Mouse (Mus musculus): ENCODE data around the gene Actl6b. TPM values are rescaled to one million over a fixed set of nuclear protein-coding genes. Genes with fewer than 3 reads are reported as not detected.
A peak's percentile ranks its signal among the peaks of the same experiment; 100 is the strongest.

Gene Actl6b
- polyA plus RNA-seq, 1 experiment from 2014 or later: 204 TPM

DNA sequence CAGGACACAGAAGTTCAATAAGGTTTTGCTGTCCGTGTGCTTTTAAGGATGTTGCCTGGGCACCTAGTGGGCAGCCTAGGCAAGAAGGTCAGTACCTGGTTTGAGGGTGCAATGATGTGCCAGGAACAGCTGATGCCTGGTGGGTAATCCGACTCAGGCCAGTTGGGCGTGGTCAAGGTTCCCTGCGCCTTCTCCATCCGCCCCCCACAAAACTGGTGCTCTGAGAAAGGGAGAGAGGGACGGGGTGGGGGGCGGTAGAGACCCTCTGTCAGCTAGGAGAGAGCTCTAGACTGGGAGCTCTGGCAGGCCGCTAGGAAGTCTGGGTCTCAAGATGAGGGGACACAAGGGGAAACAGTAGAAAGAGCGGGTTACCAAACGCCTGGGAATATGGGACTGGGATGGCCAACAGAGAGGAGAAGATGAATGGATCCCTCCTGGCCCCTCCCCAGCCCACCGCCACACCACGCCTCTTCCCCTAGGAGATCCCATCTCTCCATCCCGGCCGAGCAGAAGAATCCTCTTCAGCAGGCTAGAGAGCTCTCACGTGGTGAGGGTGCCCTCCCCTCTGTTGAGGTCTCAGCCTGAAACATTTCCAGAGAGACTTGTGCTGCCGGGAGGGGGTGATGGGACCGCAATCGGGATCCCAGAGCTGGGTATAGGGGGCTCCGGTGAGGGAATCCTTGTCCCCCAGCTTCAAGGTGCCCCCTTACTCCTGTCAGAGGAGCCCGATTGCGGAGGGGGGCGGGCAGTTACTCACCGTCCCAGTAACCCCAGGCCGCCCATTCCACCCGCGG is 54.7 kb downstream of the Actl6b start:
- DNase-seq (ENCODE audit: low spot score) (no peak), ATAC-seq (ENCODE audit: low FRiP score) (no peak)
- 11% methylated on average over 26 of the region's 26 CpGs for WGBS
- Histone ChIP-seq H3K36me3 (replicated peaks; ENCODE audit: control insufficient read depth, insufficient read depth) (no peaks in the 10 kb centered on the region), H3K4me3 (replicated peaks; ENCODE audit: low read length) (no peak overlapping the region; the same call in 1 of the 2 replicates), H3K27me3 (ENCODE audit: control insufficient read depth, insufficient read depth, low read length) (peaks cover 12% of the 10 kb centered on the region; the same call in 1 of the 2 replicates), H3K9ac (no peak overlapping the region; the same call in 1 of the 2 replicates), H3K27ac (no peak overlapping the region), H3K4me2 (replicated peaks) (peak overlapping the region; percentile 43), H3K4me1 (replicated peaks; ENCODE audit: control insufficient read depth, insufficient read depth, low read length) (0 out of 2 replicates have a peak, but pooled peaks cover 7% of the 10 kb centered on the region), H3K9me3 (ENCODE audit: control insufficient read depth, low read length) (no peaks in the 10 kb centered on the region)

DNA sequence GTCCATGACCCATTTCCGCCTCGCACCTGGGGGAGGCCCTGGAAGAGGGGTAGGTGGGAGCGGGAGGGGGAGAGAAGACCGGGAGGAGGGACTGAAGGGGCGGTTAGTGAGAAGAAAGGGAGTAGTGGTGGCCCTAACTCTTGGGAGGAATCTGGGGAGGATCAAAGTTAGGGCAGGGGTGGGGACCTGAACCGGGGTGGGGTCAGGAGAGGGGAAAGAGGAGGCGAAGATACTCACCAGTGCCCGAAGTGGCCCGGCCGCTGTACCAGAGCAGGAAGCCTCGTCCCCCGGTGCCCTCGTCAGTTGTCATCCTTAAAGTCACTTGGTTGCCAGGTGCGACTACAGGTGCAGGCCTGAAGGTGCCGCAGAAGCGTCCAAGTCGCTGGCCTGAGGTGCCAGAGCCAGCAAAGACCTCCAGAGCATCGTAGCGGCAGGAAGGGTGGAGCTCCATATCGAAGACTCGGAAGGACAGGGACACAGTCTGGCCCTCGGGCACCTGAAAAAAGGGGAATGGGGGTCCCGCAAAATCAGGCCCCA is 55.4 kb downstream of the Actl6b start:
- no peak overlapping the region; the same call in 1 of the 2 replicates for H3K4me3 ChIP-seq (replicated peaks; ENCODE audit: low read length)
- ATAC-seq (ENCODE audit: low FRiP score) (no peak), DNase-seq (ENCODE audit: low spot score) (no peak)
- H3K9me3 ChIP-seq (ENCODE audit: control insufficient read depth, low read length): no peaks in the 10 kb centered on the region
- H3K4me2 ChIP-seq (replicated peaks): peak overlapping the region; percentile 43
- 0 out of 2 replicates have a peak, but pooled peaks cover 7% of the 10 kb centered on the region for H3K4me1 ChIP-seq (replicated peaks; ENCODE audit: control insufficient read depth, insufficient read depth, low read length)
- 17% methylated on average over 23 of the region's 23 CpGs for WGBS
- no peaks in the 10 kb centered on the region for H3K36me3 ChIP-seq (replicated peaks; ENCODE audit: control insufficient read depth, insufficient read depth)
- peaks cover 12% of the 10 kb centered on the region; the same call in 1 of the 2 replicates for H3K27me3 ChIP-seq (ENCODE audit: control insufficient read depth, insufficient read depth, low read length)
- no peak overlapping the region for H3K27ac ChIP-seq
- no peak overlapping the region for H3K9ac ChIP-seq

DNA sequence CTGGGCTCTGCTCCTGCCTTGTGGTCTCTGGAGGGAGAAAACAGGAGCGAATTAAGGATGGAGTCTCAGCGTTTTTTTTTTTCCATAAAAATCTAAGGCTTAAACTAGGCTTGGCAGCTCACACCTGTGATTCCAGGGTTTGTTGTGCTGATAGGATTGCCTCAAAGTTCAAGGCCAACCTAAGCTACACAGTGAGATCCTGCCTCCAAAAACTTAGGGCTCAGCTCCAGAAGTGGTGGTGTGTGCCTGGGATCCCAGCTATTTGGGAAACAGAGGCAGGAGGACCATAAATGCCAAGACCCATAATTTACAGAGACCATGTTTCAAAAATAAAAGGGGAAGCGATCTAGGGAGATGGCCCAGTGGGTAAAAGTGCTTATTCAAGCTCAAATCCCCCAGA is 56.0 kb downstream of the Actl6b start:
- Histone ChIP-seq H3K27ac (no peak overlapping the region), H3K4me1 (replicated peaks; ENCODE audit: control insufficient read depth, insufficient read depth, low read length) (0 out of 2 replicates have a peak, but pooled peaks cover 7% of the 10 kb centered on the region), H3K4me2 (replicated peaks) (no peak overlapping the region), H3K9ac (no peak overlapping the region), H3K9me3 (ENCODE audit: control insufficient read depth, low read length) (no peaks in the 10 kb centered on the region), H3K4me3 (replicated peaks; ENCODE audit: low read length) (no peak overlapping the region), H3K36me3 (replicated peaks; ENCODE audit: control insufficient read depth, insufficient read depth) (no peaks in the 10 kb centered on the region), H3K27me3 (ENCODE audit: control insufficient read depth, insufficient read depth, low read length) (peaks cover 12% of the 10 kb centered on the region; the same call in 1 of the 2 replicates)
- DNase-seq (ENCODE audit: low spot score): no peak
- no peak for ATAC-seq (ENCODE audit: low FRiP score)
- 56% methylated on average over 3 of the region's 3 CpGs for WGBS

DNA sequence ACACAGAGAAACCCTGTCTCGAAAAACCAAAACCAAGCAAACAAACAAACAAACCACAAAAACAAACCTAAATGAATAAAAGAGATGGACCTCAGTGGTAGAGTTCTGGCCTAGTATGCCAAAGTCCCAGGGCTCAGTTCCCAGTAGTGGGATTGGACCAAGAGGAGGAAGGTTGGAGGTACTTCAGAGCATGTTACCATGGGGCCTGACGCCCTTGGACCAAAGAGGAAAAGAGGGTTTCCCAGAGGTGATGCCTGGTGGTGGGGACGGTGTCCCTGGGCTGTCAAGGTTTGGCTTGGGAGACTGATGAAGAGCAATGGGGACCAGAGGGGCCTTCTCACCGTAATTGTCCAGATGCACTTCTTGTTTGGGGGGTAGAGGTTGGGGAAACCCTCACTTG is 56.7 kb downstream of the Actl6b start:
- H3K36me3 ChIP-seq (replicated peaks; ENCODE audit: control insufficient read depth, insufficient read depth): no peaks in the 10 kb centered on the region
- 0 out of 2 replicates have a peak, but pooled peaks cover 7% of the 10 kb centered on the region for H3K4me1 ChIP-seq (replicated peaks; ENCODE audit: control insufficient read depth, insufficient read depth, low read length)
- DNase-seq (ENCODE audit: low spot score) (no peak), ATAC-seq (ENCODE audit: low FRiP score) (no peak)
- no peak overlapping the region; the same call in 1 of the 2 replicates for H3K4me3 ChIP-seq (replicated peaks; ENCODE audit: low read length)
- WGBS: 81% methylated on average over 4 of the region's 4 CpGs
- no peaks in the 10 kb centered on the region for H3K9me3 ChIP-seq (ENCODE audit: control insufficient read depth, low read length)
- H3K4me2 ChIP-seq (replicated peaks): peak overlapping the region; percentile 12; the same call in 1 of the 2 replicates
- peaks cover 12% of the 10 kb centered on the region; the same call in 1 of the 2 replicates for H3K27me3 ChIP-seq (ENCODE audit: control insufficient read depth, insufficient read depth, low read length)
- no peak overlapping the region for H3K9ac ChIP-seq
- H3K27ac ChIP-seq: no peak overlapping the region

DNA sequence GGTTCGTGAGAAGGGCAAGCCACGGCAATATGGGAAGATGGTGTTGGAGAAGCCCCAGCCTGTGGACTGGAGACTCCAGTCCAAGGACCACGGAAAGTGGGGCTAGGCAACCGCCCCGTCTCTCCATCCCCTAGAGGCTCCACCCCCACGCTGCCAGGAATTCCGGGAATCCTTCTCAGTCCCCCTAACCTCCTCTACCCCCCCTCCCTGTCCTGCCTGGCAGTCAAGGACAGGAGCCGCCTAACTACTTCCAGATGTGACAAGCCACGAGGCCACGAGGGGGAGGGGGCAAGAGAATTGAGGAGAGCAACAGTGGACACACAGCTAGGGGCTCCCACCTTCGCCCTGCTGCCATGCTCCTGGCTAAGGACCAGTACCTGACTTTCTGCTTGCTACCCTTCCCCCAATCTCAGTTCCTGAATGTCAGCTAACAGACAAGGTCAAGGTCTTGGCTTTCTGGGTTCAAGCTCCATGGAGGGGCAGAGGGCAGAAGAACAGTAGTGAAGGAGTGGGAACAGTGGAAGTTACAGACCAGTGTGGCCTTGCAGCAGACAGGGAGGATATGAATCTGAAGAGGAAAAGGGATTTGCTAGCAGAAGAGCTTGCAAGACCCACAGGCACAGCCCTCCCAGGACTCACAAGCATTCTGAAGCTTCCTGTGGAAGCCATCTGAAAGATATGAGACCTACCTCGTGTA is 57.4 kb downstream of the Actl6b start:
- no peak overlapping the region; the same call in 1 of the 2 replicates for H3K4me3 ChIP-seq (replicated peaks; ENCODE audit: low read length)
- 0 out of 2 replicates have a peak, but pooled peaks cover 7% of the 10 kb centered on the region for H3K4me1 ChIP-seq (replicated peaks; ENCODE audit: control insufficient read depth, insufficient read depth, low read length)
- ATAC-seq (ENCODE audit: low FRiP score) (no peak), DNase-seq (ENCODE audit: low spot score) (no peak)
- H3K27ac ChIP-seq: 0 out of 2 replicates have a peak overlapping the region, but pooled peaks have one; percentile 26
- H3K9ac ChIP-seq: peak overlapping the region; percentile 31; the same call in 1 of the 2 replicates
- H3K36me3 ChIP-seq (replicated peaks; ENCODE audit: control insufficient read depth, insufficient read depth): no peaks in the 10 kb centered on the region
- H3K4me2 ChIP-seq (replicated peaks): peak overlapping the region; percentile 12; the same call in 1 of the 2 replicates
- 24% methylated on average over 10 of the region's 12 CpGs for WGBS
- peaks cover 12% of the 10 kb centered on the region; the same call in 1 of the 2 replicates for H3K27me3 ChIP-seq (ENCODE audit: control insufficient read depth, insufficient read depth, low read length)
- no peaks in the 10 kb centered on the region for H3K9me3 ChIP-seq (ENCODE audit: control insufficient read depth, low read length)

DNA sequence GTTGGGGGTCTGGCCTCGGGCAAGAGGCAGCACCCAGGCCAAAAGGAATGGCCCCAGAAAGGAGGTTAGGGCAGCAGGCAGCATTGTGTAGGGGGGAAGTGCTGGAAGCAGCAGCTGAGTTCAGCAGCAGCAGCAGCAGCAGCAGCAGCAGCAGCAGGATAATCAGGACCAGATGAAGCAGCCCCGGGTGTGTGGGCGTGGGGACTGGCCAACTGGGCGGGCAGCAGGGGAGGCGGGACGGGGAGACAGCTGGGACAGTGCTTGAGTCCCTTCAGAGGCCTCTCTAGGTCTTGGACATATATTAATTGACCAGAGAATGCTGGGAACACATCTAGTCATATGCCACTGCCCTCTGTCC is 57.9 kb downstream of the Actl6b start:
- Histone ChIP-seq H3K9me3 (ENCODE audit: control insufficient read depth, low read length) (no peaks in the 10 kb centered on the region), H3K4me3 (replicated peaks; ENCODE audit: low read length) (no peak overlapping the region), H3K36me3 (replicated peaks; ENCODE audit: control insufficient read depth, insufficient read depth) (no peaks in the 10 kb centered on the region), H3K4me1 (replicated peaks; ENCODE audit: control insufficient read depth, insufficient read depth, low read length) (0 out of 2 replicates have a peak, but pooled peaks cover 7% of the 10 kb centered on the region), H3K27ac (0 out of 2 replicates have a peak overlapping the region, but pooled peaks have one; percentile 26), H3K9ac (peak overlapping the region; percentile 31; the same call in 1 of the 2 replicates), H3K27me3 (ENCODE audit: control insufficient read depth, insufficient read depth, low read length) (peaks cover 12% of the 10 kb centered on the region; the same call in 1 of the 2 replicates), H3K4me2 (replicated peaks) (no peak overlapping the region; the same call in 1 of the 2 replicates)
- DNase-seq (ENCODE audit: low spot score) (no peak), ATAC-seq (ENCODE audit: low FRiP score) (no peak)
- WGBS: 32% methylated on average over 6 of the region's 6 CpGs

DNA sequence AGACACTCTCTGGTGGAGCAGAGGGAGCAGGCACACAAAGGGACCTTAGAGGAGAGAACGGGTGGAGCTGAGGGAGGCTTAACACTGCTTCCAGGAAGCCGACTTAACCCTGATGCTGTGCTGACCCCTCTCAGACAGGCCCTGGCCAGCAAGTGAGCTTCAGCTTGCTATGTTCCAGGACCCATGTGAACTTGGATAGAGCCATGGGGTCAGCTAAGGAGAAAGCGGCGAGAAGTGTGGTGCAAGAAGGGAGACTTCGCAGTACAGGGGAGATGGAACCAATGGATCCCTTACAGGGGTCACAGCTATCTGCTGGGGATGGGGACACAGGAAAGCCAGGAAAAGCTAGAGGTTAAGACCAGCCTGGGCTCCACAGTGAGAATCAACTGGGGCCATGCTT is 59.8 kb downstream of the Actl6b start:
- H3K4me1 ChIP-seq (replicated peaks; ENCODE audit: control insufficient read depth, insufficient read depth, low read length): 0 out of 2 replicates have a peak, but pooled peaks cover 5% of the 10 kb centered on the region
- H3K27me3 ChIP-seq (ENCODE audit: control insufficient read depth, insufficient read depth, low read length): peaks cover 8% of the 10 kb centered on the region; the same call in 1 of the 2 replicates
- no peak overlapping the region for H3K4me3 ChIP-seq (replicated peaks; ENCODE audit: low read length)
- no peak overlapping the region for H3K27ac ChIP-seq
- H3K9me3 ChIP-seq (ENCODE audit: control insufficient read depth, low read length): no peaks in the 10 kb centered on the region
- H3K36me3 ChIP-seq (replicated peaks; ENCODE audit: control insufficient read depth, insufficient read depth): no peaks in the 10 kb centered on the region
- no peak for ATAC-seq (ENCODE audit: low FRiP score)
- no peak for DNase-seq (ENCODE audit: low spot score)
- no peak overlapping the region for H3K9ac ChIP-seq
- 70% methylated on average over 5 of the region's 5 CpGs for WGBS
- H3K4me2 ChIP-seq (replicated peaks): no peak overlapping the region

DNA sequence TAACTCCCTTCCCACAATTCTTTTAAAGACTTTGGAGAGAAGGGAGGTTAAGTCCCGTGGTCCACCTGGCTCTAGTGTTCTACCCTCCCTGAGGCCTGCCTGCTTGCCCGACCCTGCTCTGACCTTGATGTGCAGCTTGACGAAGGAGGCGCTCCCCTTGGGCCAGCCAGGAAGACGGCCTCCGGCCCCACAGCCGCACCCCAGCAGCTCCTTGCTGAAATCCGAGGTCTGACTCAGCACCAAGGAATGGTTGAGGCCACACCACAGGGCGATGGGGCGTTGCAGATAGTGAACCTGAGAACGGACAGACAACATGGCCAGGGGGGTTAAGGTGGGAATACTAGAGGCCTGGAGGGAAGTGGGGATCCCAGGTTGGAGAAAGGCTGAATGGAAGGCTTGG is 60.2 kb downstream of the Actl6b start, which contains the start of gene Pcolce:
Gene Pcolce (minus strand): TSS at position 235 of the 400 bp plus-strand sequence.
- no peaks in the 10 kb centered on the region for H3K36me3 ChIP-seq (replicated peaks; ENCODE audit: control insufficient read depth, insufficient read depth)
- DNase-seq (ENCODE audit: low spot score) (no peak), ATAC-seq (ENCODE audit: low FRiP score) (no peak)
- WGBS: 64% methylated on average over 11 of the region's 11 CpGs
- 0 out of 2 replicates have a peak, but pooled peaks cover 3% of the 10 kb centered on the region for H3K27me3 ChIP-seq (ENCODE audit: control insufficient read depth, insufficient read depth, low read length)
- H3K4me3 ChIP-seq (replicated peaks; ENCODE audit: low read length): no peak within 1 kb of the TSS
- no peaks in the 10 kb centered on the region for H3K9me3 ChIP-seq (ENCODE audit: control insufficient read depth, low read length)
- H3K27ac ChIP-seq: no peak within 1 kb of the TSS
- H3K4me1 ChIP-seq (replicated peaks; ENCODE audit: control insufficient read depth, insufficient read depth, low read length): 0 out of 2 replicates have a peak, but pooled peaks cover under 1% of the 10 kb centered on the region
- no peak within 1 kb of the TSS for H3K4me2 ChIP-seq (replicated peaks)
- no peak within 1 kb of the TSS for H3K9ac ChIP-seq
